Mouse (Mus musculus) liver, embryonic 11.5 days (tissue): ENCODE measurements around the gene Gm49320. TPM values are rescaled to one million over a fixed set of nuclear protein-coding genes. Genes with fewer than 3 reads are reported as not detected.

Experiments
- ATAC-seq: fragments of 200-750 bp; cut with Nextera tagmentation; replicated peaks from 2 replicates; pipeline ENCODE4 v1.8.0; 2017; ENCODE audit warnings: moderate number of reproducible peaks, mild to moderate bottlenecking, moderate TSS enrichment, moderate library complexity; ENCODE audit not compliant: low FRiP score
- DNase-seq: peaks from one replicate; pipeline ENCODE4 v3.0.0-alpha.2; 2017; ENCODE audit warnings: low spot score
- H3K27ac ChIP-seq: fragments of 300-500 bp; sonication (generic); 2 replicates; pipeline ENCODE4 v1.5.1; 2014; ENCODE audit warnings: mild to moderate bottlenecking, low read depth, low read length, control low read depth
- H3K27me3 ChIP-seq: fragments of 300-500 bp; sonication (generic); replicated peaks from 2 replicates; pipeline ENCODE4 v1.6.1; 2014; ENCODE audit warnings: low read length, mixed read lengths; ENCODE audit not compliant: control insufficient read depth, insufficient read depth
- H3K36me3 ChIP-seq: fragments of 300-500 bp; sonication (generic); 2 replicates; pipeline ENCODE4 v1.6.1; 2014; ENCODE audit warnings: mild to moderate bottlenecking, low read length, moderate library complexity, mixed read lengths; ENCODE audit not compliant: control insufficient read depth, insufficient read depth
- H3K4me1 ChIP-seq: fragments of 300-500 bp; sonication (generic); replicated peaks from 2 replicates; pipeline ENCODE4 v1.6.1; 2014; ENCODE audit warnings: low read length, mixed read lengths; ENCODE audit not compliant: control insufficient read depth, insufficient read depth
- H3K4me2 ChIP-seq: fragments of 300-500 bp; sonication (generic); 2 replicates; pipeline ENCODE4 v1.6.1; 2014; ENCODE audit warnings: mild to moderate bottlenecking, control low read depth, moderate library complexity
- H3K4me3 ChIP-seq: fragments of 300-500 bp; sonication (generic); 2 replicates; pipeline ENCODE4 v1.5.1; 2014; ENCODE audit warnings: low read depth, low read length, control low read depth
- H3K9ac ChIP-seq: fragments of 300-500 bp; sonication (generic); 2 replicates; pipeline ENCODE4 v1.6.1; 2014; ENCODE audit warnings: low read depth, low read length, control low read depth
- H3K9me3 ChIP-seq: fragments of 300-500 bp; sonication (generic); 2 replicates; pipeline ENCODE4 v1.6.1; 2016; ENCODE audit warnings: low read length, inconsistent platforms, mixed read lengths; ENCODE audit not compliant: control insufficient read depth
- WGBS: fragments of 180-500 bp; shearing (Covaris S2); extraction: QIAGEN DNeasy Blood & Tissue Kit; methylation state at CpG from one replicate; pipeline ENCODE4 v1.1.7; 2014; 5-methylcytosine and 5-hydroxymethylcytosine counted together
- polyA plus RNA-seq: library from polyadenylated mRNA; unstranded; fragments of >200 nt; fragmentation: Nextera tagmentation; extraction: Ambion mirVana; gene quantifications from 2 replicates; pipeline ENCODE4 v1.2.1, GENCODE M21; 2014

Gene Gm49320
- polyA plus RNA-seq, 1 experiment from 2014 or later, result 0.74 TPM

GRCm38 (mm10) chr8:4237814-4238433 lies 741 bp upstream of the Gm49320 start:
- Histone ChIP-seq H3K4me2 (peak overlapping the region; percentile 80), H3K4me3 (peak overlapping the region; percentile 69), H3K4me1 (peaks cover 15% of the 10 kb centered on the region), H3K27ac (peak overlapping the region; percentile 95), H3K36me3 (peaks cover 2% of the 10 kb centered on the region; the same call in 1 of the 2 replicates), H3K27me3 (no peaks in the 10 kb centered on the region), H3K9me3 (no peaks in the 10 kb centered on the region), H3K9ac (peak overlapping the region; percentile 90)
- 19% methylated on average over 15 of the region's 15 CpGs for WGBS
- DNase-seq (peak; percentile 74), ATAC-seq (no peak)

GRCm38 (mm10) chr8:4239193-4239890 lies 677 bp downstream of the Gm49320 start:
- peak overlapping the region; percentile 95 for H3K27ac ChIP-seq
- no peaks in the 10 kb centered on the region for H3K27me3 ChIP-seq
- H3K4me3 ChIP-seq, result peak overlapping the region; percentile 69
- H3K9ac ChIP-seq, result peak overlapping the region; percentile 61
- H3K36me3 ChIP-seq, result peaks cover 13% of the 10 kb centered on the region
- ATAC-seq (peak; percentile 33), DNase-seq (no peak)
- H3K9me3 ChIP-seq, result no peaks in the 10 kb centered on the region
- H3K4me2 ChIP-seq, result peak overlapping the region; percentile 80
- H3K4me1 ChIP-seq, result peaks cover 15% of the 10 kb centered on the region
- WGBS, result 11% methylated on average over 19 of the region's 19 CpGs

DNA sequence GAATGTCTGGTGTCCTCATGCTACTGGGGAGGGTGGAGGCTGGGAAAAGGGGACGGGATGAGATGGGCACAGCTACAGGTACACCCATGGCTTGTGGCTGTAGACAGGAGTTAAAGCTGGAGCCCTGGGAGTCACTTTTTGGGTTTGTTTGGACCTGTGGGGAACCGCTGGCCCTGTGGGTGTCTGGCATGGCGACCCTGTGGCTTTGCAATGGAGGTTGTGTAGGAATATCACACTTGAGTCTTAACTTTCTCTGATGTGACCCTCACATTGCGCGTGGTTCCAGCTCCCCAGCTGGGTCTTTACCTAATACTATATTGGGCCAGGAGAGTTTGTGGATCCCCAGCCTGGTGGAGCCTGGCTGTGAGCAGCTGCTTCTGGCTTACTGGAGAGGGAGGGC lies 6.4 kb downstream of the Gm49320 start:
- H3K27ac ChIP-seq, result no peak overlapping the region
- 91% methylated on average over 5 of the region's 5 CpGs for WGBS
- no peak for DNase-seq
- no peak for ATAC-seq
- no peaks in the 10 kb centered on the region for H3K9me3 ChIP-seq
- H3K4me1 ChIP-seq, result peaks cover 23% of the 10 kb centered on the region
- H3K4me2 ChIP-seq, result no peak overlapping the region
- H3K27me3 ChIP-seq, result no peaks in the 10 kb centered on the region
- no peak overlapping the region for H3K4me3 ChIP-seq
- H3K36me3 ChIP-seq, result peaks cover 40% of the 10 kb centered on the region
- H3K9ac ChIP-seq, result no peak overlapping the region

- Histone ChIP-seq H3K36me3 (peaks cover 40% of the 10 kb centered on the region), H3K4me1 (peaks cover 21% of the 10 kb centered on the region), H3K27me3 (no peaks in the 10 kb centered on the region), H3K9me3 (no peaks in the 10 kb centered on the region), H3K9ac (no peak overlapping the region), H3K27ac (no peak overlapping the region), H3K4me3 (no peak overlapping the region), H3K4me2 (no peak overlapping the region)
- ATAC-seq (no peak), DNase-seq (no peak)
- 87% methylated on average over 13 of the region's 13 CpGs for WGBS
These were observed 7.1 kb downstream of the Gm49320 start for GRCm38 (mm10) chr8:4245737-4246136.

DNA sequence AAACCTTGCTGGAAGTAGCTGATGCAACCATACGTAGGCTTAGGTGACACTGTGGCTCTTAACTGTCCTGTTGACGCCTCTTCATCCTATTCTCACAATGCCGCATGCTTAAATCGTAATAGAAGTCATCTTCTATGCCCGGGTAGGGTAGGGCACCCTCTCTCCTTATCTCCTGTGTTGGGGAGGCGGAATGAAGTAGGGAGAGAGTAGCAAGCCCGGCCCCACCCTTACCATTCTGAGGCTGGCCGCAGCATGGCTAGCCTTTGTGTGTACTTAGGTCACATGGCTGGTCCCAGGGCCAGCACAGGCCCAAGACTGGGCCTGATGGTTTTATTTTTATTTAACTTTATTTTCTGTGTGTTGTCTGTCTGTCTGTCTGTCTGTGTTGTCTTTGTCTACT lies 8.6 kb downstream of the Gm49320 start:
- Histone ChIP-seq H3K9me3 (no peaks in the 10 kb centered on the region), H3K36me3 (peaks cover 38% of the 10 kb centered on the region), H3K4me1 (peaks cover 18% of the 10 kb centered on the region), H3K27me3 (no peaks in the 10 kb centered on the region), H3K4me3 (no peak overlapping the region), H3K4me2 (no peak overlapping the region), H3K9ac (no peak overlapping the region), H3K27ac (no peak overlapping the region)
- ATAC-seq (no peak), DNase-seq (no peak)
- 82% methylated on average over 8 of the region's 8 CpGs for WGBS

DNA sequence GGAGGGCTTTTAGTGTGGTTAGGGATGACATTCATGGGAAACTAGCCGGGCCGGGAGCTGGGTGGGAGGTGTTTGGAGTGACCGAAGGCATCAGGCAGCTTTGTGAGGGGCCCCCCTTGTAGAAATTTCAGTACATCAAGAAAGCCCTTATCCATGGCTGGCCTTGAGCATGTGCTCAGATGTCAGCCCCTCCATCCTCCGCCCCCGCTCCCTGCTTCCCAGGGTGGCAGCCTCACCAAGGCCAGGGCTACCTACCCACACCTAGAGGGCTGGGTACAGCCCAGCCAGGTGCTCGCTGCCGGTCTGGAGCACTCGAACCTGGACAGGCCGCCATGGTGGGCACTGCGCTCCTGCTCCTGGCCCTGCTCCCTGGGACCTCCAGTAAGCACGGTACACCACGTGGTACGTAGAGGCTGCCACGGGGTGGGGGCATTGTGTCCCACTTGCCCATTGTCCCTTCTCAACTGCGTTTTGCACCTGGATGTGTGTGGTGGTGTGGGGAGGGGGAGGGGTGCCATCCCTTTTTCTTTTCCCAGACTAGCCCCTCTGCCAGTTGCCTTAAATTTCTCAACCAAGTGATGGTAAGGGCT lies 9.4 kb downstream of the Gm49320 start, which contains the start of gene Tgfbr3l:
TSS of gene Tgfbr3l (plus strand) at position 264 of the 590 bp plus-strand sequence.
- DNase-seq (no peak), ATAC-seq (no peak)
- Histone ChIP-seq H3K9ac (no peak within 1 kb of the TSS), H3K4me1 (peaks cover 20% of the 10 kb centered on the region), H3K27me3 (no peaks in the 10 kb centered on the region), H3K36me3 (peaks cover 38% of the 10 kb centered on the region), H3K27ac (no peak within 1 kb of the TSS), H3K9me3 (no peaks in the 10 kb centered on the region), H3K4me2 (no peak within 1 kb of the TSS), H3K4me3 (no peak within 1 kb of the TSS)
- WGBS, result 78% methylated on average over 15 of the region's 15 CpGs

DNA sequence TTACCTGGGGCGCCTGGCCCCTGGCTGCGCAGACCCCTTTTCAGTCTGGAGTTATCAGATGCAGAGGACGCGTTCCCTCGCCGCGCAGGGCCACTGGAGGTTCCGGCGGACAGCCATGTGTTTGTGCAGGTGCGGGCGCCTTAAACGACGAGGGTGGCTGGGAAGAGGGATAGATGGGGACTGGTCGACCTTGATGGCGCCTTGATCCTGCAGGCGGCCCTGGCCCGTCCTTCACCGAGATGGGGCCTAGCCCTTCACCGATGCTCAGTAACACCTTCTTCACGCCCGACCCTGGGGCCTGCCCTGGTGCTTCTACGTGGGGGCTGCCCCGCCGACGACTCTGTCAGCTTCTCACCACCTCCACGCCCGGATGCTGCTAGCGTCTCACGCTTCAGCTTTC lies 10.5 kb downstream of the Gm49320 start:
- H3K27me3 ChIP-seq, result no peaks in the 10 kb centered on the region
- ATAC-seq (no peak), DNase-seq (no peak)
- H3K4me1 ChIP-seq, result peaks cover 27% of the 10 kb centered on the region
- 39% methylated on average over 29 of the region's 29 CpGs for WGBS
- peaks cover 28% of the 10 kb centered on the region for H3K36me3 ChIP-seq
- no peak overlapping the region for H3K27ac ChIP-seq
- H3K9ac ChIP-seq, result no peak overlapping the region
- no peak overlapping the region for H3K4me3 ChIP-seq
- H3K4me2 ChIP-seq, result no peak overlapping the region
- no peaks in the 10 kb centered on the region for H3K9me3 ChIP-seq

DNA sequence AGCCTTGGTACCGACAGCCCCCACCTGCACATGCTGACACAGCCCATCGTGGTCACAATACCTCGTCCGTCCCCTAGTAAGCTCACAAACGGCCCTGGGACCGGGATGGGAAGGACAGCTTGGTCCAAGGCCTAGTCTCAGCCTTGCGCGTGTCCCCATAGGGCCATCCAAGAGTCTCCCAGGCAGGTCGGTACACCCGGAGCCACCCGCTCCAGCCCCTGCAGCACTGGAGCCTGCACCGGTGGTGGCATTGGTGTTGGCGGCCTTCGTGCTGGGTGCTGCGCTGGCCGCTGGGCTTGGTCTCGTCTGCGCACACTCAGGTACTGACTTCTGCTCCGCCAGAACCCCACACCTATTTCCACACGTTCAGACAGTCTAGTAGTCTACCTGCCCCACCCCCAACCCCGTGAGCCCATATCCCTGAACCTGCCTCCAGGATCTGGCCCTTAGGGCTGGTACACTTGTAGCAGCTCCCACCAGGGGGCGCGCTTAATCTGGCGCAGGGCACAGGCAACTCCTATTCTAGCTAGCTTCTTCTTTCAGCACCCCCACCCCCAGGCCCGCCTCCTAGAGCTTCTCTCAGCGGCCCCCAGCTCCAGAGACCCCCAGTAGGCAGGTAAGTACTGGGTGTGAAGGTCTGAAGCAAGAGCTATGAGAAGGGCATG lies 11.8 kb downstream of the Gm49320 start:
- peak; percentile 40 for ATAC-seq

More for the DNA sequence above, 11.8 kb downstream of the Gm49320 start:
- H3K9ac ChIP-seq, result no peak overlapping the region
- H3K27ac ChIP-seq, result no peak overlapping the region
- H3K27me3 ChIP-seq, result no peaks in the 10 kb centered on the region
- DNase-seq, result peak; percentile 84
- whole genome bisulfite sequencing, result 35% methylated on average over 26 of the region's 26 CpGs
- no peak overlapping the region for H3K4me2 ChIP-seq
- peaks cover 28% of the 10 kb centered on the region for H3K4me1 ChIP-seq
- H3K9me3 ChIP-seq, result no peaks in the 10 kb centered on the region
- H3K36me3 ChIP-seq, result peaks cover 18% of the 10 kb centered on the region
- no peak overlapping the region for H3K4me3 ChIP-seq
